Mouse (Mus musculus) mesoderm, embryonic 11.5 days (tissue): Measurements from ENCODE around the gene Adamts17.

Source experiments
- DNase-seq: peaks from one replicate; pipeline ENCODE4 v3.0.0-alpha.2; 2012; ENCODE audit warnings: low read depth, low spot score

The Adamts17 gene

GRCm38 (mm10) chr7:67072015-67072685 lies 232.6 kb downstream of the Adamts17 start:
- peak; percentile 5 for DNase-seq

DNA sequence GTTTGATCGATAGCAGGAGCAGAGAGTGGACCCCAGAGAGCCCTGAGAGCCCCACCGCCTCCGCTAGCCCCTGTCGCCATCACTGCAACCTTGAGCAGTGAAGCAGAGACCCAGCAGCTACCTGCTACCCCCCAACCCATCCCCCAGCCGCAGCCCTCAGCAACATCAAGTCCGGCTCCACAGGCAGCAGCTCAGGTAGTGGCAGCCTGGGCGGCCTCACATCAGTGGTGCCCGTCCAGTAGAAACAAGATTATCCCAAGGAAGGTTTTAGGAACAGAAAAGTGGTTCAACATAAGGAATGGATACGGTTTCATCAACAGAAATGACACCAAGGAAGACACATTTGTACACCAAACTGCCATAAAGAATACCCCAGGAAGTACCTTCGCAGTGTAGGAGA lies 243.2 kb downstream of the Adamts17 start:
- no peak for DNase-seq

GRCm38 (mm10) chr7:67087759-67088158 lies 248.2 kb downstream of the Adamts17 start:
- peak; percentile 30 for DNase-seq

- no peak for DNase-seq
These were observed 257.6 kb downstream of the Adamts17 start for GRCm38 (mm10) chr7:67097096-67097495.

- no peak for DNase-seq
These were observed 262.0 kb downstream of the Adamts17 start for GRCm38 (mm10) chr7:67101418-67101973.

GRCm38 (mm10) chr7:67110551-67111159 lies 271.1 kb downstream of the Adamts17 start:
- DNase-seq: no peak

DNA sequence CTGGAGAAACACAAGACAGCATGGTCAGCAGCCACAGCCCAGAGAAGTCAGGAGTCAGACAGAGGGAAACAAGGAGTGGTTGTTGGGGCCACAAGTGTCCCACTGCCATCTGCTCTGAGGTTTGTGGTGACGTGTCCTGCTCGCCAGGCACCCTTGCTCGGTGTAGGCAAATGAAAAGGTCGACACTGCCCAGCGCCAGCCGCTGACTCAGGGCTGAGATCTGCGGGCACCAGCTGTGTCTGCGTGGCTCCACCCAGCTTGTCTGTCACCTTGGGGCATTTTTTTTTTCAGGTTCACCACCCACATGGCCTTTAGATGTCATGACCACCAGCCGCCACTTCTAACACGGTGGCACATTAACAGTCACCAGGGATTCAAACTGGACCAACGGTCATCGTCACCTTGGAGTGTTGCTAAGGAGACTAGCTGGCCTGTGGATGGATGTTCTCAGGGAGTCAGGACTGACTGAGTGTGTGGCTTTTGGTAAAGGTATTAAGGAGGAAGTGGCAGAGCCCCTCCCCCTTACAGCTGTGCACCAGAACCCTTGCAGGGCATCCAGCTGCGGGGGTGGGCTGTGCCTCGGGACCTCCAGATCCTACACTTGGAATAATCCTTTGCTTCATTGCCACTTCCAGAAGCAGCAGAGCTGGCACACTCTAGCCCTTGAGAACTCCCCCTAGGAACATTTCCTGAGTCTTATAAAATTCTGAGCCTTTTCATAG lies 273.1 kb downstream of the Adamts17 start:
- peak; percentile 6 for DNase-seq

DNA sequence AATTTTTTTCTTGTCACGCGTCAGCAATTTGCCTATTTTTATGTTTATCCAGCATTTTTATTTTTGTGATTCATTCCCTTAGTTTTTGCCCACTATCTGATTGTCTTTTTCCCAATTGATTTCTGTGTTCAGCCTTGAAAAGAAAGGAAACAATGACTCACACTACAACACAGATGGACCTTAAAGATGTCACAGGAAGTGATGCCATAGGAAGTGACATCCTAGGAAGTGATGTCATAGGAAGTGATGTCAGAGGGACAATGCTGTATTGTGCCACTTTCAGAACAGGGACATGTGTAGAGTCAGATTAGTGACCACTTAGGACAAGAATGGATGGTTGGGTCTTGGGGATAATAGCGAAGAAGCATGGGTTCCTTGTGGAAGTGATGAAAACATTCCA lies 274.5 kb downstream of the Adamts17 start:
- DNase-seq: peak; percentile 22

DNA sequence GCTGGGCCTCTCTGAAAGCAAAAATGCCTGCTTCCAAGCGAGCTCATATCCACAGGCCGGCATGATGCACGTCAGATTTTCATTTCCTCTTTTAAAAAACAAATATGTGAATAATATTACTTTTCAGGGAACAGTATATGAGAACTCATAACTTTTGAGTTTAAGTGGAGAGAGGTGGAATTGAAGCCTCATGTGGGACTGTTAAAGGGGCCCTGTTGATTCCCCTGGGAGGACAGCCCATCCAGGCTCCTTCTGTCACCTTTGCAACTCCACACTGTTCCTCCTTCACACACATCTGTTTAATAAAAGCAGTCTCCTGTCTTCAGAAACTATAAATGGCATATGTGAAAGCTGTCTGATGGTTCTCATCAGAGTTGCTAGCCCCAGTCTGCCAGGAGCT lies 275.5 kb downstream of the Adamts17 start:
- DNase-seq: no peak

DNA sequence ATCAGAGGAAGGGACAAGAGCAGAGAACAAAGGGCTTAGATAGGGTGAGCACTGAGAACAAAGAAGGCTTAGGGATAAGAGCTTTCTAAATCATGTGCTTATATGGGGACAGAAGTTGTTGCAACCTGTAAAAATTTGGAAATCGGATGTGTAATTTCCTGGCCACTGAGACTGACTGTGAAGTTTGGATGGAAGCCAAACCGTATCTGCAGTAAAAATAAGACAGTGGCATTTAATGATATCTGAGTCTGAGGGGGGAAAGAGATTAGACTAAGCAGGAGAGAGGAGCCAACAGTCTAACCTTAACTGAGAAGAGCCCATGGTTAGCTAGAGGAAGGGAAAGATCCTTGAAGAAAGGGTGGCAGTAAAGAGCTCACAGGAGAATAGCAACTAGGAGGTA lies 295.6 kb downstream of the Adamts17 start:
- DNase-seq: no peak

DNA sequence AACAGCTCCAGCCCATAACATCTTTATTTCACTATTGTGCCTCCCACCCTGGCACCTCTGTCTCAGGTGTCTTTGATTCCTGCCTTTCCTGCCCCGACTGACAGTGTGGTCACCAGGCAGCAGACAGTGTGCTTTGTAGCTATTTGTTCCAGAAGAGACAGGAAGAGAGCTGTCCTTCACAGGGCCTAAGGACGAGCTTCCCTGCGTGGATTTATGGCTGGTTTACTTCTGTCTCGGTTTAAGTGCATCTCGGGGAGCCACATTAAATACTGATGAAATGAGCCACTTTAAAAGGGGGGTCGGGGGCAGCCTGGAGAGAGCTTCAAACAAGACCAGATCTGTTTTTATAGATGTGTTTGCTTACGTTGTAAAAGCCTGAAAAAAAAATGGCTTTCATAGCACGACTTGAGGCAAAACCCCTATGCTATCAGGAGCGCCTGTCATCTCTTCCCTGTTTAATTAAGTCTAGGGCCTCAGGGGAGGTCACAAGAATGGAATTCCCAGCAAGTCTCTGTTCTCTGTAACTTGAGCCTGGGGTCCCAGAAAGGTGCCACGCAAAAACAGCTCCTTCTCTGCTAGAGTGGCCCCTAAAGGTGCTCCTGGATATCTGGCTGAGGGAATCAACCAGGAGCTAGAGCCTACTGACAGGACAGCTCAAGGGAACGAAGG lies 302.9 kb downstream of the Adamts17 start:
- DNase-seq: peak; percentile 60

DNA sequence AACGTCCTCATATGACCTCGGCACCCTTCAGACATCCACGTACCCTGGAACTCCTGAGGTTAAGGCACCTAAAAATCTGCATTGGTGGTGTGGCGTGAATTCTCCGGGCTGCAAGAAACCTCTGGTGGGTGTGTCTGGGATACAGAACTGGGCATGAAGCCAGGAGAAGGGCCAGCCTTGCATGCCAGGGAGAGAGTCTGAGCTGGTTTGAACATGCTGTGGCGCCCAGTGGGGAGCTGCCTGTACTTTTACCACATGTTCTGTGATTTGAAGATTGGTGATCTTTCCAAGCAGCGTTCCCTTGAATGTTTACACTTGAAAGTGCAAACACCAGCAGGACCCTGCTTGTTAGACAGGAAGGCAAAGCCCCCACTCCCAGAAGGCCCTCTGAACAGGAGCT lies 306.2 kb downstream of the Adamts17 start:
- DNase-seq: no peak

GRCm38 (mm10) chr7:67146151-67146550 lies 306.6 kb downstream of the Adamts17 start:
- DNase-seq: peak; percentile 23

GRCm38 (mm10) chr7:67149707-67150106 lies 310.2 kb downstream of the Adamts17 start:
- no peak for DNase-seq

DNA sequence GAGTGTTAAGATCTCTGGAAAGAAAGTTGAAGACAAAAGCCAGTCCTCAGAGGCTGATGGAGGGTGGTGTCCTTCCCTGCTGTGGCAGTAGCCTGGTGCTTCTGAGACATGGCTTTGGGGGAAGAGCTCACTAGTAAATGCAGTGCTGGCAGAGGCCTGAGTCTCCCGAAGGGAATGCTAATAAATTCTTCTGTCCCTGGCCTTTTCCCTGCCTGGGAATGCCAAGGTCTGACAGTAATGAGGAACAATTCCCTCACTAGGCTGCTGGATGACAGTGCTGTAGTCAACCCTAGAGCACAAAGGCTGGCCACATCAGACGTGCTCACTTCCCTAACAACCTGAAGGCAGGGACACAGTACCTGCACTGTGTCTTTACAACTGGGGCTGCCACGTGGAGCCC lies 313.1 kb downstream of the Adamts17 start:
- peak; percentile 26 for DNase-seq

DNA sequence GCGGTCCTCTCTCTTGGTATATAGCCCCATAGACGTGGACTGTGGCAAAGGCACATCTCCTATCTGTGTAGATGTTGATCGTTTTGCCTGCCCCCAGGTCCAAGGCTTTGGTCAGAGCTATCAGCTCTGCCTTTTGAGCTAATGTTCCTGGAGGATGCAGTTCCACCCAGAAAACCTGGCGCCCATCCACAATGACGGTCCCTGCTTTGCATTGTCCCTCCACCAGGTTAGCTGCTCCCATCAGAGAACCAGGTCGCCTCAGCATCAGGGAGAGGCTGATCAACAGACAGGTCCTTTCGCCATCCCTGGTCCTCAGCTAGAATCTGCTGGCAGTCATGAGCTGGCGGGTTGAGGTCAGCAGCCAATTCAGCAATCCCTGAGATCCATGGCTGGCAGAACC lies 322.6 kb downstream of the Adamts17 start:
- no peak for DNase-seq

GRCm38 (mm10) chr7:67168288-67168687 lies 328.8 kb downstream of the Adamts17 start:
- no peak for DNase-seq

- DNase-seq: no peak
These were observed 329.4 kb downstream of the Adamts17 start for GRCm38 (mm10) chr7:67168763-67169569.

GRCm38 (mm10) chr7:67173522-67174195 lies 334.1 kb downstream of the Adamts17 start:
- DNase-seq: no peak

GRCm38 (mm10) chr7:67183786-67184185 lies 344.3 kb downstream of the Adamts17 start:
- no peak for DNase-seq

- DNase-seq: peak; percentile 61
These were observed 359.9 kb downstream of the Adamts17 start for GRCm38 (mm10) chr7:67199412-67199811.
